Mouse (Mus musculus) kidney, adult 11 months (tissue): Measurements from ENCODE around the gene Kpna7.
"Not testable (repeated sequence)": the region's sequence is repeated elsewhere in the genome, so short reads cannot be mapped to it uniquely, and the experiment has no call there.

Source experiments
- DNase-seq: peaks from one replicate; pipeline ENCODE4 v3.0.0; 2022

Kpna7 gene

GRCm38 (mm10) chr5:145083632-145084451 lies at the start of gene Kpna7, which contains the start of gene Arpc1a:
Gene Kpna7 (minus strand): TSS chr5:145084030.
Gene Arpc1a (plus strand): TSS chr5:145083830.
- DNase-seq, result peak; percentile 95

- DNase-seq, result not testable (repeated sequence)
These were observed 49.4 kb upstream of the Kpna7 start for GRCm38 (mm10) chr5:145133275-145133674.

GRCm38 (mm10) chr5:145130995-145131394 lies 47.2 kb upstream of the Kpna7 start:
- DNase-seq, result no peak

- DNase-seq, result no peak
These were observed 46.4 kb upstream of the Kpna7 start for GRCm38 (mm10) chr5:145130191-145130590.

GRCm38 (mm10) chr5:145129773-145130172 lies 45.9 kb upstream of the Kpna7 start:
- not testable (repeated sequence) for DNase-seq

- no peak for DNase-seq
These were observed 45.3 kb upstream of the Kpna7 start for GRCm38 (mm10) chr5:145129124-145129523.

- DNase-seq, result no peak
These were observed 42.8 kb upstream of the Kpna7 start for GRCm38 (mm10) chr5:145126580-145126979.

GRCm38 (mm10) chr5:145123396-145123795 lies 39.6 kb upstream of the Kpna7 start:
- DNase-seq, result no peak

- DNase-seq, result no peak
These were observed 37.1 kb upstream of the Kpna7 start for GRCm38 (mm10) chr5:145120921-145121320.

- no peak for DNase-seq
These were observed 35.6 kb upstream of the Kpna7 start for GRCm38 (mm10) chr5:145119385-145119784.

- DNase-seq, result no peak
These were observed 34.6 kb upstream of the Kpna7 start for GRCm38 (mm10) chr5:145118461-145118860.

- DNase-seq, result no peak
These were observed 34.2 kb upstream of the Kpna7 start for GRCm38 (mm10) chr5:145118005-145118404.

- DNase-seq, result peak; percentile 44
These were observed 33.1 kb upstream of the Kpna7 start for GRCm38 (mm10) chr5:145116916-145117315.

- DNase-seq, result peak; percentile 81
These were observed 32.5 kb upstream of the Kpna7 start for GRCm38 (mm10) chr5:145116316-145116715.

GRCm38 (mm10) chr5:145115736-145116135 lies 31.9 kb upstream of the Kpna7 start:
- no peak for DNase-seq

- DNase-seq, result peak; percentile 41
These were observed 31.0 kb upstream of the Kpna7 start for GRCm38 (mm10) chr5:145114606-145115473.

- peak; percentile 58 for DNase-seq
These were observed 30.3 kb upstream of the Kpna7 start, which contains the start of gene Arpc1b for GRCm38 (mm10) chr5:145114071-145114605. Gene Arpc1b (plus strand): TSS chr5:145114215.

- DNase-seq, result no peak
These were observed 29.6 kb upstream of the Kpna7 start for GRCm38 (mm10) chr5:145113416-145113815.

GRCm38 (mm10) chr5:145112566-145112965 lies 28.7 kb upstream of the Kpna7 start:
- DNase-seq, result no peak

- DNase-seq, result no peak
These were observed 26.6 kb upstream of the Kpna7 start for GRCm38 (mm10) chr5:145110401-145110800.

- no peak for DNase-seq
These were observed 22.0 kb upstream of the Kpna7 start for GRCm38 (mm10) chr5:145105694-145106275.

GRCm38 (mm10) chr5:145104328-145104727 lies 20.5 kb upstream of the Kpna7 start:
- DNase-seq, result no peak

- no peak for DNase-seq
These were observed 18.9 kb upstream of the Kpna7 start for GRCm38 (mm10) chr5:145102706-145103105.
